Mouse (Mus musculus) pancreas, adult 10 weeks (tissue): ENCODE results near the gene Rexo4. TPM values are rescaled to one million over a fixed set of nuclear protein-coding genes. Genes with fewer than 3 reads are reported as not detected.

Experiments
- polyA plus RNA-seq: library from polyadenylated mRNA; stranded (reverse); fragments of 350-450 nt; fragmentation: Illumina TruSeq; extraction: RNeasy Lipid Tissue Mini Kit (QIAGEN cat#74804); gene quantifications from one replicate; pipeline ENCODE4 v1.2.3, GENCODE M21; 2015; ENCODE audit warnings: low read depth, low replicate concordance; ENCODE audit not compliant: insufficient read depth

Gene Rexo4
- polyA plus RNA-seq: 13.2 TPM

GRCm38 (mm10) chr2:26963923-26964723 is at the start of gene Rexo4:
Gene Rexo4, minus strand, starts transcription at chr2:26964386.

GRCm38 (mm10) chr2:27009714-27010244 is 45.6 kb upstream of the Rexo4 start, which contains the start of gene Cacfd1:
Gene Cacfd1, plus strand, starts transcription at chr2:27009926.

GRCm38 (mm10) chr2:26973116-26973515 is 8.9 kb upstream of the Rexo4 start, which contains the start of gene Adamts13:
Gene Adamts13, plus strand, starts transcription at chr2:26973416.

GRCm38 (mm10) chr2:26933304-26934055 is 30.7 kb downstream of the Rexo4 start, which contains the start of the genes Surf4 and Stkld1:
Gene Surf4, minus strand, starts transcription at chr2:26933928.
Gene Stkld1, plus strand, starts transcription at chr2:26934047.

GRCm38 (mm10) chr2:26915927-26916728 is 48.1 kb downstream of the Rexo4 start, which contains the start of the genes Surf2 and Surf1:
Gene Surf2, plus strand, starts transcription at chr2:26916367.
Gene Surf1, minus strand, starts transcription at chr2:26916530.

GRCm38 (mm10) chr2:26910124-26910993 is 53.8 kb downstream of the Rexo4 start, which contains the start of the genes Med22 and Rpl7a:
Gene Med22, minus strand, starts transcription at chr2:26910677.
Gene Rpl7a, plus strand, starts transcription at chr2:26910764.

Other genes starting within 250 kb of the Rexo4 start
- not detected for gene Abo, start 99.4 kb downstream of the Rexo4 start, polyA plus RNA-seq
- gene Surf6, start 61.5 kb downstream of the Rexo4 start, polyA plus RNA-seq: 4.1 TPM
- 7.5 TPM for gene Med22, start 53.7 kb downstream of the Rexo4 start, polyA plus RNA-seq
- 474 TPM for gene Rpl7a, start 53.6 kb downstream of the Rexo4 start, polyA plus RNA-seq
- gene Surf2, start 48.0 kb downstream of the Rexo4 start, polyA plus RNA-seq: 24.0 TPM
- 20.5 TPM for gene Surf1, start 47.9 kb downstream of the Rexo4 start, polyA plus RNA-seq
- 38.4 TPM for gene Surf4, start 30.5 kb downstream of the Rexo4 start, polyA plus RNA-seq
- gene Stkld1, start 30.3 kb downstream of the Rexo4 start, polyA plus RNA-seq: not detected
- not detected for gene Adamts13, start 9.0 kb upstream of the Rexo4 start, polyA plus RNA-seq
- gene Cacfd1, start 45.5 kb upstream of the Rexo4 start, polyA plus RNA-seq: 19.2 TPM
- gene Slc2a6, start 63.6 kb upstream of the Rexo4 start, polyA plus RNA-seq: not detected
- not detected for gene Mymk, start 107.8 kb upstream of the Rexo4 start, polyA plus RNA-seq
- 3.9 TPM for gene Adamtsl2, start 115.0 kb upstream of the Rexo4 start, polyA plus RNA-seq
- not detected for gene Fam163b, start 178.1 kb upstream of the Rexo4 start, polyA plus RNA-seq
- not detected for gene Dbh, start 200.8 kb upstream of the Rexo4 start, polyA plus RNA-seq